Mouse (Mus musculus) kidney, embryonic 16.5 days (tissue): ENCODE measurements around the gene Srsf7. TPM values are rescaled to one million over a fixed set of nuclear protein-coding genes. Genes with fewer than 3 reads are reported as not detected.

Experiments used
- polyA plus RNA-seq: library from polyadenylated mRNA; unstranded; fragments of >200 nt; fragmentation: Nextera tagmentation; extraction: Ambion mirVana; gene quantifications from 2 replicates; pipeline ENCODE4 v1.2.1, GENCODE M21; 2015

The Srsf7 gene
- polyA plus RNA-seq, 1 experiment from 2014 or later = 645 TPM

Other genes starting within 250 kb of the Srsf7 start
- gene Hnrnpll, start 145.0 kb downstream of the Srsf7 start, polyA plus RNA-seq = 56.9 and 59.2 TPM in 2 replicates
- gene Galm, start 79.8 kb downstream of the Srsf7 start, polyA plus RNA-seq = 23.5 and 26.2 TPM in 2 replicates
- not detected in 2 replicates for gene Ttc39d, start 153 bp upstream of the Srsf7 start, polyA plus RNA-seq
- 40.9 and 45.1 TPM in 2 replicates for gene Gemin6, start 17.1 kb upstream of the Srsf7 start, polyA plus RNA-seq
- gene Morn2, start 82.9 kb upstream of the Srsf7 start, polyA plus RNA-seq = 38.9 and 39.7 TPM in 2 replicates
- gene Dhx57, start 83.2 kb upstream of the Srsf7 start, polyA plus RNA-seq = 15.4 and 15.9 TPM in 2 replicates
- 0.55 and 0.92 TPM in 2 replicates for gene Arhgef33, start 100.1 kb upstream of the Srsf7 start, polyA plus RNA-seq
- gene Gm10190, start 166.2 kb upstream of the Srsf7 start, polyA plus RNA-seq = 1.1 TPM in 2 replicates